In genomic region chr1:88433096-88433883, GRCm38 (mm10) we compare ENCODE assay signal across 24 mouse cellular contexts. TPM values are rescaled to one million over a fixed set of nuclear protein-coding genes. Genes with fewer than 3 reads are reported as not detected.
A peak's percentile ranks its signal among the peaks of the same experiment; 100 is the strongest.
DNase-seq lines count a peak whose midpoint lies in the region; ATAC-seq and TF ChIP-seq lines count a peak whose summit lies in the region.
"Had no signal": no experiment of that assay in that cellular context is flagged by ENCODE, and none has a peak within 500 bp of the region (broad histone marks: within the 10 kb centered on the region; RNA-seq: fewer than 3 reads in every experiment).

No protein-coding gene starts in this region.

- H3K4me3 ChIP-seq in bone marrow macrophage, adult 2 months (ENCODE audit: insufficient read depth, low read length), result peak overlapping the region; percentile 36
- no peak overlapping the region for H3K4me3 ChIP-seq in kidney, embryonic 16.5 days (ENCODE audit: low read length)
- H3K4me3 ChIP-seq in midbrain, embryonic 15.5 days, result no peak overlapping the region
- H3K4me3 ChIP-seq: embryonic facial prominence, embryonic 10.5 days; forebrain, embryonic 12.5 days; limb, embryonic 13.5 days; liver, embryonic 13.5 days; lung, embryonic 15.5 days; neural tube, embryonic 12.5 days had no signal

- no peaks in the 10 kb centered on the region for H3K27me3 ChIP-seq in kidney, embryonic 16.5 days (ENCODE audit: insufficient read depth, low read length)
- H3K27me3 ChIP-seq in midbrain, embryonic 15.5 days (replicated peaks), result no peaks in the 10 kb centered on the region
- H3K27me3 ChIP-seq: forebrain, embryonic 12.5 days; limb, embryonic 13.5 days; liver, embryonic 13.5 days; lung, embryonic 15.5 days; neural tube, embryonic 12.5 days had no signal

- no peak for DNase-seq in cerebellum, postnatal 4 days (ENCODE audit: low spot score in 2 of 2)
- peak; percentile 17 to 28 for DNase-seq in cerebellum, postnatal 10 days
- no peak for DNase-seq in neural tube, embryonic 10.5 days (ENCODE audit: extremely low spot score, low spot score)
- DNase-seq: adrenal gland, adult 8-10 months; gastrocnemius, postnatal 25 days; kidney, adult 11 months; liver, embryonic 13.5 days; right cerebral cortex, postnatal 4 days had no signal

- no peaks in the 10 kb centered on the region for H3K36me3 ChIP-seq in kidney, embryonic 16.5 days (ENCODE audit: insufficient read depth, low read length)
- no peaks in the 10 kb centered on the region for H3K36me3 ChIP-seq in midbrain, embryonic 15.5 days (replicated peaks)
- H3K36me3 ChIP-seq: embryonic facial prominence, embryonic 10.5 days; forebrain, embryonic 12.5 days; G1E; limb, embryonic 13.5 days; liver, embryonic 13.5 days; lung, embryonic 15.5 days; neural tube, embryonic 12.5 days had no signal

- no peak overlapping the region for H3K4me2 ChIP-seq in kidney, embryonic 16.5 days (replicated peaks; ENCODE audit: low read depth, low read length)
- H3K4me2 ChIP-seq in midbrain, embryonic 15.5 days, result no peak overlapping the region
- H3K4me2 ChIP-seq: forebrain, embryonic 12.5 days; limb, embryonic 13.5 days; liver, embryonic 13.5 days; lung, embryonic 15.5 days; neural tube, embryonic 12.5 days had no signal

- 0 out of 2 replicates have a peak, but pooled peaks cover 2% of the 10 kb centered on the region for H3K4me1 ChIP-seq in bone marrow macrophage, adult 2 months (ENCODE audit: control insufficient read depth, insufficient read depth, low read length)
- H3K4me1 ChIP-seq in kidney, embryonic 16.5 days (ENCODE audit: insufficient read depth, low read length), result no peaks in the 10 kb centered on the region
- peaks cover 8% of the 10 kb centered on the region for H3K4me1 ChIP-seq in midbrain, embryonic 15.5 days

- no peaks in the 10 kb centered on the region for H3K9me3 ChIP-seq in kidney, embryonic 16.5 days (ENCODE audit: low read length)
- no peaks in the 10 kb centered on the region for H3K9me3 ChIP-seq in midbrain, embryonic 15.5 days
- H3K9me3 ChIP-seq: embryonic facial prominence, embryonic 10.5 days; forebrain, embryonic 12.5 days; G1E; limb, embryonic 13.5 days; liver, embryonic 13.5 days; lung, embryonic 15.5 days; neural tube, embryonic 12.5 days had no signal

- H3K9ac ChIP-seq in kidney, embryonic 16.5 days (replicated peaks; ENCODE audit: low read length), result no peak overlapping the region
- no peak overlapping the region for H3K9ac ChIP-seq in midbrain, embryonic 15.5 days
- H3K9ac ChIP-seq: forebrain, embryonic 12.5 days; limb, embryonic 13.5 days; liver, embryonic 13.5 days; lung, embryonic 15.5 days; neural tube, embryonic 12.5 days had no signal

- H3K27ac ChIP-seq in bone marrow macrophage, adult 2 months (ENCODE audit: insufficient read depth, low read depth, low read length), result no peak overlapping the region
- H3K27ac ChIP-seq in kidney, embryonic 16.5 days (ENCODE audit: low read length), result no peak overlapping the region
- no peak overlapping the region for H3K27ac ChIP-seq in midbrain, embryonic 15.5 days
- H3K27ac ChIP-seq: embryonic facial prominence, embryonic 10.5 days; forebrain, embryonic 12.5 days; kidney, postnatal 0 days; limb, embryonic 13.5 days; liver, embryonic 13.5 days; lung, embryonic 15.5 days; neural tube, embryonic 12.5 days had no signal

- no peak for TF ChIP-seq CTCF in bone marrow macrophage, adult 2 months (IDR thresholded peaks at IDR 0.05; ENCODE audit: low read depth, low read length)

- WGBS in kidney, embryonic 16.5 days, result 76% methylated on average over 6 of the region's 6 CpGs
- 54% methylated on average over 6 of the region's 6 CpGs for WGBS in midbrain, embryonic 15.5 days

- no peak for TF ChIP-seq POLR2A in bone marrow macrophage, adult 2 months (IDR thresholded peaks at IDR 0.05; ENCODE audit: borderline replicate concordance, low read depth, low read length)

- ATAC-seq in cerebellum, adult (ENCODE audit: insufficient number of reproducible peaks, low FRiP score, low TSS enrichment), result peak; percentile 78; the same call in 1 of the 2 replicates
- peak; percentile 94 for ATAC-seq in megakaryocyte progenitor cell, adult 5-6 weeks (replicated peaks; ENCODE audit: poor library complexity)
- no peak for ATAC-seq in kidney, embryonic 16.5 days (ENCODE audit: low FRiP score, low TSS enrichment)
- ATAC-seq in midbrain, embryonic 15.5 days (replicated peaks), result no peak
- ATAC-seq: CD4-positive, CD25-positive, alpha-beta regulatory T cell, adult 4 months had no signal

RNA-seq across cellular contexts. Expression of gene Spp2, which starts 26.5 kb away (rescaled TPM):
- polyA plus RNA-seq in bone marrow macrophage, adult 2 months (2012; ENCODE audit: insufficient read depth, insufficient read length, missing spikeins), result not detected in 2 replicates
- total RNA-seq in megakaryocyte progenitor cell, adult 5-6 weeks (2015), result not detected in 2 replicates
- total RNA-seq in megakaryocyte progenitor cell, adult 5-6 weeks (2017), result not detected in 2 replicates
- polyA plus RNA-seq in kidney, embryonic 16.5 days (2015; fragmentation: Nextera tagmentation; extraction: Ambion mirVana), result 111 and 141 TPM in 2 replicates
- polyA plus RNA-seq in midbrain, embryonic 15.5 days (2015; fragmentation: Nextera tagmentation; extraction: Ambion mirVana), result 0.69 and 0.77 TPM in 2 replicates
- total RNA-seq: adrenal gland, adult 8-10 months; G1E; gastrocnemius, postnatal 25 days; left cerebral cortex, postnatal 14 days; megakaryocyte-erythroid progenitor cell, adult 5-6 weeks had no signal
- polyA plus RNA-seq: CD4-positive, CD25-positive, alpha-beta regulatory T cell, adult 4 months; forebrain, embryonic 12.5 days; G1E; hindbrain, embryonic 11.5 days; limb, embryonic 13.5 days; neural tube, embryonic 12.5 days had no signal

Comparison
In these comparisons a context has a peak if more than half of its experiments do, and no peak if none do; other contexts are left out.
1. DNase-seq: peak in cerebellum, postnatal 10 days (2 of 2); none in cerebellum, postnatal 4 days (0 of 2) and neural tube, embryonic 10.5 days (single experiment).
2. ATAC-seq: peak in cerebellum, adult (single experiment) and megakaryocyte progenitor cell, adult 5-6 weeks (single experiment); none in kidney, embryonic 16.5 days (single experiment) and midbrain, embryonic 15.5 days (single experiment).
3. RNA of gene Spp2, which starts 26.5 kb away (polyA plus RNA-seq): 111 to 141 TPM in kidney, embryonic 16.5 days; 0.69 to 0.77 TPM in midbrain, embryonic 15.5 days and not detected in bone marrow macrophage, adult 2 months; every median in the first group is over 10 times any median in the second.